Mouse (Mus musculus): ENCODE results near the gene Fstl4. TPM values are rescaled to one million over a fixed set of nuclear protein-coding genes. Genes with fewer than 3 reads are reported as not detected.

Fstl4 gene
- polyA plus RNA-seq, 1 experiment from 2014 or later, result 1.7 TPM

GRCm38 (mm10) chr11:52850071-52850470, 85.6 kb downstream of the Fstl4 start:
- Histone ChIP-seq H3K36me3 (ENCODE audit: control insufficient read depth, insufficient read depth, low read length) (no peaks in the 10 kb centered on the region), H3K27me3 (ENCODE audit: control insufficient read depth, insufficient read depth, low read length) (no peaks in the 10 kb centered on the region), H3K4me1 (ENCODE audit: control insufficient read depth, insufficient read depth, low read length) (no peaks in the 10 kb centered on the region), H3K4me2 (replicated peaks; ENCODE audit: low read depth, low read length) (no peak overlapping the region), H3K9me3 (ENCODE audit: control insufficient read depth, low read depth, low read length) (no peaks in the 10 kb centered on the region), H3K9ac (replicated peaks; ENCODE audit: low read depth, low read length) (no peak overlapping the region), H3K27ac (ENCODE audit: low read length) (no peak overlapping the region), H3K4me3 (ENCODE audit: low read depth, low read length) (no peak overlapping the region)
- 82% methylated on average over 3 of the region's 3 CpGs for WGBS
- no peak for ATAC-seq (ENCODE audit: insufficient number of reproducible peaks, insufficient read depth, low FRiP score, low read depth)

- Histone ChIP-seq H3K36me3 (ENCODE audit: control insufficient read depth, insufficient read depth, low read length) (no peaks in the 10 kb centered on the region), H3K4me3 (ENCODE audit: low read depth, low read length) (no peak overlapping the region), H3K4me1 (ENCODE audit: control insufficient read depth, insufficient read depth, low read length) (no peaks in the 10 kb centered on the region), H3K9ac (replicated peaks; ENCODE audit: low read depth, low read length) (no peak overlapping the region), H3K9me3 (ENCODE audit: control insufficient read depth, low read depth, low read length) (no peaks in the 10 kb centered on the region; the same call in 1 of the 2 replicates), H3K27me3 (ENCODE audit: control insufficient read depth, insufficient read depth, low read length) (no peaks in the 10 kb centered on the region), H3K27ac (ENCODE audit: low read length) (no peak overlapping the region), H3K4me2 (replicated peaks; ENCODE audit: low read depth, low read length) (no peak overlapping the region)
- 89% methylated on average over 15 of the region's 15 CpGs for WGBS
- no peak for ATAC-seq (ENCODE audit: insufficient number of reproducible peaks, insufficient read depth, low FRiP score, low read depth)
Observed at GRCm38 (mm10) chr11:52872846-52873512, 108.5 kb downstream of the Fstl4 start.

- no peak overlapping the region for H3K27ac ChIP-seq (ENCODE audit: low read length)
- WGBS, result 87% methylated on average over 19 of the region's 19 CpGs
Observed at GRCm38 (mm10) chr11:52875916-52876765, 111.7 kb downstream of the Fstl4 start.

GRCm38 (mm10) chr11:52877662-52878061, 113.2 kb downstream of the Fstl4 start:
- H3K4me3 ChIP-seq (ENCODE audit: low read depth, low read length), result no peak overlapping the region
- H3K4me1 ChIP-seq (ENCODE audit: control insufficient read depth, insufficient read depth, low read length), result no peaks in the 10 kb centered on the region
- WGBS, result 46% methylated on average over 2 of the region's 2 CpGs
- no peak overlapping the region for H3K4me2 ChIP-seq (replicated peaks; ENCODE audit: low read depth, low read length)
- H3K9ac ChIP-seq (replicated peaks; ENCODE audit: low read depth, low read length), result no peak overlapping the region
- no peak overlapping the region for H3K27ac ChIP-seq (ENCODE audit: low read length)
- no peaks in the 10 kb centered on the region for H3K36me3 ChIP-seq (ENCODE audit: control insufficient read depth, insufficient read depth, low read length)
- H3K27me3 ChIP-seq (ENCODE audit: control insufficient read depth, insufficient read depth, low read length), result no peaks in the 10 kb centered on the region
- ATAC-seq (ENCODE audit: insufficient number of reproducible peaks, insufficient read depth, low FRiP score, low read depth), result no peak
- no peaks in the 10 kb centered on the region; the same call in 1 of the 2 replicates for H3K9me3 ChIP-seq (ENCODE audit: control insufficient read depth, low read depth, low read length)

More at GRCm38 (mm10) chr11:52875916-52876765, 111.7 kb downstream of the Fstl4 start:
- Histone ChIP-seq H3K4me3 (ENCODE audit: low read depth, low read length) (no peak overlapping the region), H3K4me1 (ENCODE audit: control insufficient read depth, insufficient read depth, low read length) (no peaks in the 10 kb centered on the region), H3K4me2 (replicated peaks; ENCODE audit: low read depth, low read length) (no peak overlapping the region), H3K9me3 (ENCODE audit: control insufficient read depth, low read depth, low read length) (no peaks in the 10 kb centered on the region; the same call in 1 of the 2 replicates), H3K9ac (replicated peaks; ENCODE audit: low read depth, low read length) (no peak overlapping the region), H3K27me3 (ENCODE audit: control insufficient read depth, insufficient read depth, low read length) (no peaks in the 10 kb centered on the region), H3K36me3 (ENCODE audit: control insufficient read depth, insufficient read depth, low read length) (no peaks in the 10 kb centered on the region)
- no peak for ATAC-seq (ENCODE audit: insufficient number of reproducible peaks, insufficient read depth, low FRiP score, low read depth)

GRCm38 (mm10) chr11:52879958-52880357, 115.5 kb downstream of the Fstl4 start:
- H3K4me1 ChIP-seq (ENCODE audit: control insufficient read depth, insufficient read depth, low read length), result no peaks in the 10 kb centered on the region
- no peak overlapping the region for H3K27ac ChIP-seq (ENCODE audit: low read length)
- no peaks in the 10 kb centered on the region for H3K36me3 ChIP-seq (ENCODE audit: control insufficient read depth, insufficient read depth, low read length)
- no peak overlapping the region for H3K4me2 ChIP-seq (replicated peaks; ENCODE audit: low read depth, low read length)
- no peak for ATAC-seq (ENCODE audit: insufficient number of reproducible peaks, insufficient read depth, low FRiP score, low read depth)
- no peaks in the 10 kb centered on the region for H3K27me3 ChIP-seq (ENCODE audit: control insufficient read depth, insufficient read depth, low read length)
- H3K4me3 ChIP-seq (ENCODE audit: low read depth, low read length), result no peak overlapping the region
- WGBS, result 96% methylated on average over 2 of the region's 2 CpGs
- H3K9ac ChIP-seq (replicated peaks; ENCODE audit: low read depth, low read length), result no peak overlapping the region
- H3K9me3 ChIP-seq (ENCODE audit: control insufficient read depth, low read depth, low read length), result no peaks in the 10 kb centered on the region

DNA sequence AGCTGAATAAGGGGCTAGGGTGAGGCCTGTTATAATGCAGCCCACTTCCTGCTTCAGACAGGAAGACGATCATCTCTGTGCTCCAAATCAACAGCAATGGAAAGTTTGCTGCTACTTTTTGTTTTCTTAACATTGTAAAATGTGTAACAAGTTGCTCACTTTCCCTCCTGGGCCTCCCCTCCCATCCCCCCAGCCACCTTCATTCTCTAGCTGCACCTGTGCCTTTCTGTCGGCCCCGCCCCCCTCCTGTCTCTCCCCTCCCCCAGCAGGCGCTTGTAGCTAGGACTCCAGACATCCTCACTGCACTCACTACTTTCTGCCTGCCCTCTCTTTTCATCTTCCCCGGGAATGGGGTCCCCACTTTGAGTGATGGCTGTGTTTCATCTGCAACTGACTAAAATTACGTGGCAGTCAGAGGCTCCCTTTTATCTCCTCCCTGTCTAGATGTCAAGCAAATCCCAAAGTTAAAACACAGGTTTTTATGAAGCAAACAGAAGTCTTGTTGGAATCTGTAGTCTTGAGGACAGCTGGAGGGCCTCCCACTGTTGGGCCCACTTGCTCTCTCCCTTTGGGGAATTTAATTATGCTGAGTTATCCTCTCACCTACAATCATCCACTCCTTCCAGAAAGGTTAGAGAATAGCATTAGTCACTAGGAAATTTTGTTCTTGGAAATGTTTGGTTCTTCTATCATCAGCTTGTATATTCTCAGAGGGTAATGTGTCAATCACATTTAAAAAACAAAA, 122.3 kb downstream of the Fstl4 start:
- Histone ChIP-seq H3K27ac (ENCODE audit: low read length) (no peak overlapping the region), H3K27me3 (ENCODE audit: control insufficient read depth, insufficient read depth, low read length) (no peaks in the 10 kb centered on the region), H3K9me3 (ENCODE audit: control insufficient read depth, low read depth, low read length) (no peaks in the 10 kb centered on the region), H3K4me2 (replicated peaks; ENCODE audit: low read depth, low read length) (no peak overlapping the region), H3K36me3 (ENCODE audit: control insufficient read depth, insufficient read depth, low read length) (no peaks in the 10 kb centered on the region), H3K4me1 (ENCODE audit: control insufficient read depth, insufficient read depth, low read length) (peaks cover 18% of the 10 kb centered on the region), H3K4me3 (ENCODE audit: low read depth, low read length) (no peak overlapping the region), H3K9ac (replicated peaks; ENCODE audit: low read depth, low read length) (no peak overlapping the region)
- WGBS, result 25% methylated on average over 6 of the region's 6 CpGs
- no peak for ATAC-seq (ENCODE audit: insufficient number of reproducible peaks, insufficient read depth, low FRiP score, low read depth)

- Histone ChIP-seq H3K9ac (replicated peaks; ENCODE audit: low read depth, low read length) (no peak overlapping the region), H3K4me1 (ENCODE audit: control insufficient read depth, insufficient read depth, low read length) (peaks cover 18% of the 10 kb centered on the region), H3K9me3 (ENCODE audit: control insufficient read depth, low read depth, low read length) (no peaks in the 10 kb centered on the region), H3K36me3 (ENCODE audit: control insufficient read depth, insufficient read depth, low read length) (no peaks in the 10 kb centered on the region), H3K4me3 (ENCODE audit: low read depth, low read length) (no peak overlapping the region), H3K4me2 (replicated peaks; ENCODE audit: low read depth, low read length) (no peak overlapping the region), H3K27me3 (ENCODE audit: control insufficient read depth, insufficient read depth, low read length) (no peaks in the 10 kb centered on the region), H3K27ac (ENCODE audit: low read length) (no peak overlapping the region)
- WGBS, result 17% methylated on average over 6 of the region's 6 CpGs
- ATAC-seq (ENCODE audit: insufficient number of reproducible peaks, insufficient read depth, low FRiP score, low read depth), result no peak
Observed at GRCm38 (mm10) chr11:52888150-52888549, 123.7 kb downstream of the Fstl4 start.

- Histone ChIP-seq H3K9ac (replicated peaks; ENCODE audit: low read depth, low read length) (no peak overlapping the region), H3K4me2 (replicated peaks; ENCODE audit: low read depth, low read length) (no peak overlapping the region), H3K4me1 (ENCODE audit: control insufficient read depth, insufficient read depth, low read length) (peaks cover 18% of the 10 kb centered on the region), H3K27me3 (ENCODE audit: control insufficient read depth, insufficient read depth, low read length) (no peaks in the 10 kb centered on the region), H3K27ac (ENCODE audit: low read length) (no peak overlapping the region), H3K4me3 (ENCODE audit: low read depth, low read length) (no peak overlapping the region), H3K9me3 (ENCODE audit: control insufficient read depth, low read depth, low read length) (no peaks in the 10 kb centered on the region), H3K36me3 (ENCODE audit: control insufficient read depth, insufficient read depth, low read length) (no peaks in the 10 kb centered on the region)
- WGBS, result 72% methylated on average over 4 of the region's 4 CpGs
- ATAC-seq (ENCODE audit: insufficient number of reproducible peaks, insufficient read depth, low FRiP score, low read depth), result no peak
Observed at GRCm38 (mm10) chr11:52889527-52889926, 125.1 kb downstream of the Fstl4 start.

Data from stomach, embryonic 14.5 days (tissue).